Mouse (Mus musculus) ES-E14 (cell line): ENCODE results near the gene 2310011J03Rik.

Experiments
- CHD2 ChIP-seq: IDR thresholded peaks from 2 replicates; pipeline ENCODE4 v1.6.1; 2014; ENCODE audit warnings: mild to moderate bottlenecking, low read depth, low read length, inconsistent platforms
- MAFK ChIP-seq: IDR thresholded peaks from 2 replicates; pipeline ENCODE4 v1.6.1; 2014; ENCODE audit warnings: mild to moderate bottlenecking, low read depth, low read length, inconsistent platforms; ENCODE audit not compliant: insufficient read depth
- ZNF384 ChIP-seq: IDR thresholded peaks from 2 replicates; pipeline ENCODE4 v1.6.1; 2012; ENCODE audit warnings: low read depth, low read length, inconsistent platforms

- no peak for TF ChIP-seq ZNF384
- no peak for TF ChIP-seq CHD2
- no peak for TF ChIP-seq MAFK
Measured at GRCm38 (mm10) chr10:80294311-80294710, 26.0 kb downstream of the 2310011J03Rik start.
